In the genomic region with DNA sequence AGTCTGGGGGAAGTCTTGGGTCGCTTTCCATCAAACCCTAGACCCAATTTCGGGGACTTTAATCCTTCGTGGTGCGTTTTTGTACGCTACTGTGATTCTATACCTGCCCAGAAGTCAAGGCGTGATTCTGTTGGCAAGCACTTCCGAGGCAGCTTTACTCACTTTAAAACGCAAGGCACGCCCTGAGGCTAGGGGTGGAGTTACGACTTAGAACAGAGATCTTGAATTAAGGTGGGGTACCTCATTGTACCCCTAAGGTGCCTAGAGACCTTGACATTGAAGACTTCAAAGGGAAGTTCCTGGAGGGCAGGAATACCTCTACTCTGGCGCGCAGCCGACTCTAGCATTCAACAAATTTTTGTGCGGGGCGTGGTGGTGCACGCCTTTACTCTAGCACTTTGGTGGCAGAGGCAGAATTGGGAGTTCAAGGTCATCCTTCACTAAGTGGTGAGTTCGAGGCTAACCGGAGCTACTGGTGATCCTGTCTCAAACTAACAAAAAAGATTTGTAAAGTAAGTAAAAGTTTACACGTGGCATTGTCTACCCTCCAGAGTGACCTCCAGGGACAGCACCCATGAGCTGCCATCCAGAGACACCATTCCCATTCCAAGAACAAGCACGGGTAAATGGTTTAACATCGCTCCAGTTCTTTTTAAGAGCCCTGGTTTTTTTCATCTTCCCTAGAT, we compare ENCODE assay signal across 8 mouse cellular contexts. TPM values are rescaled to one million over a fixed set of nuclear protein-coding genes. Genes with fewer than 3 reads are reported as not detected.
DNase-seq lines count a peak whose midpoint lies in the region; ATAC-seq and TF ChIP-seq lines count a peak whose summit lies in the region.

No protein-coding gene starts in this region.

- H3K9ac ChIP-seq in heart, embryonic 16.5 days (ENCODE audit: low read length), result peak overlapping the region; percentile 86
- H3K9ac ChIP-seq in midbrain, embryonic 15.5 days, result peak overlapping the region; percentile 80

- DNase-seq in embryo, embryonic 10 days (ENCODE audit: low spot score), result peak; percentile 52
- no peak for DNase-seq in embryo, embryonic 9.5 days (ENCODE audit: extremely low spot score)
- DNase-seq in kidney, postnatal 4 days, result peak; percentile 55 to 72
- no peak for DNase-seq in layer of hippocampus, adult 8-10 months (ENCODE audit: low spot score in 2 of 2)
- no peak for DNase-seq in frontal cortex, postnatal 14 days (ENCODE audit: low spot score in 2 of 2)

- H3K36me3 ChIP-seq in heart, embryonic 16.5 days (ENCODE audit: control insufficient read depth, insufficient read depth), result peaks cover 15% of the 10 kb centered on the region
- no peaks in the 10 kb centered on the region for H3K36me3 ChIP-seq in midbrain, embryonic 15.5 days (replicated peaks)

- H3K4me3 ChIP-seq in bone marrow macrophage, adult 2 months (ENCODE audit: insufficient read depth, low read length), result peak overlapping the region; percentile 75
- H3K4me3 ChIP-seq in heart, embryonic 16.5 days (ENCODE audit: low read length), result peak overlapping the region; percentile 89
- peak overlapping the region; percentile 91 for H3K4me3 ChIP-seq in midbrain, embryonic 15.5 days

- TF ChIP-seq CTCF in bone marrow macrophage, adult 2 months (IDR thresholded peaks at IDR 0.05; ENCODE audit: low read depth, low read length), result no peak

- TF ChIP-seq POLR2A in bone marrow macrophage, adult 2 months (IDR thresholded peaks at IDR 0.05; ENCODE audit: borderline replicate concordance, low read depth, low read length), result no peak

- ATAC-seq in heart, embryonic 16.5 days (replicated peaks; ENCODE audit: extremely low read depth, insufficient read depth, low FRiP score), result no peak
- ATAC-seq in midbrain, embryonic 15.5 days (replicated peaks), result no peak

- 2% methylated on average over 21 of the region's 21 CpGs for WGBS in heart, embryonic 16.5 days
- 1% methylated on average over 21 of the region's 21 CpGs for WGBS in midbrain, embryonic 15.5 days

- peaks cover 20% of the 10 kb centered on the region for H3K4me1 ChIP-seq in bone marrow macrophage, adult 2 months (ENCODE audit: control insufficient read depth, insufficient read depth, low read length)
- H3K4me1 ChIP-seq in heart, embryonic 16.5 days (ENCODE audit: control insufficient read depth, insufficient read depth, low read length), result peaks cover 43% of the 10 kb centered on the region
- H3K4me1 ChIP-seq in midbrain, embryonic 15.5 days, result peaks cover 52% of the 10 kb centered on the region

- peak overlapping the region; percentile 80 for H3K4me2 ChIP-seq in heart, embryonic 16.5 days (ENCODE audit: low read depth, low read length)
- peak overlapping the region; percentile 85 for H3K4me2 ChIP-seq in midbrain, embryonic 15.5 days

- no peaks in the 10 kb centered on the region for H3K27me3 ChIP-seq in heart, embryonic 16.5 days (ENCODE audit: control insufficient read depth, insufficient read depth, low read length)
- peaks cover 17% of the 10 kb centered on the region for H3K27me3 ChIP-seq in midbrain, embryonic 15.5 days (replicated peaks)

- peak overlapping the region; percentile 60; the same call in 1 of the 2 replicates for H3K27ac ChIP-seq in bone marrow macrophage, adult 2 months (ENCODE audit: insufficient read depth, low read depth, low read length)
- H3K27ac ChIP-seq in heart, embryonic 16.5 days (ENCODE audit: low read length), result peak overlapping the region; percentile 94
- H3K27ac ChIP-seq in midbrain, embryonic 15.5 days, result 0 out of 2 replicates have a peak overlapping the region, but pooled peaks have one; percentile 27

- H3K9me3 ChIP-seq in heart, embryonic 16.5 days (replicated peaks; ENCODE audit: control insufficient read depth, low read length), result no peaks in the 10 kb centered on the region
- no peaks in the 10 kb centered on the region for H3K9me3 ChIP-seq in midbrain, embryonic 15.5 days

RNA-seq across cellular contexts. Expression of gene Mllt6, which starts 0.9 kb away (rescaled TPM):
- 40.4 and 48.7 TPM in 2 replicates for polyA plus RNA-seq in bone marrow macrophage, adult 2 months (2012; ENCODE audit: insufficient read depth, insufficient read length, missing spikeins)
- 2.1 and 2.8 TPM in 2 replicates for polyA plus RNA-seq in heart, embryonic 16.5 days (2015; fragmentation: Nextera tagmentation; extraction: Ambion mirVana)
- polyA plus RNA-seq in midbrain, embryonic 15.5 days (2015; fragmentation: Nextera tagmentation; extraction: Ambion mirVana), result 3.9 and 4.4 TPM in 2 replicates
- 100 to 1,000 TPM; 110 to 149 (median 126) TPM for total RNA-seq in layer of hippocampus, adult 8-10 months (2022)

RNA-seq across cellular contexts. Expression of gene Cisd3, which starts 23.3 kb away (rescaled TPM):
- 45.2 and 50.2 TPM in 2 replicates for polyA plus RNA-seq in bone marrow macrophage, adult 2 months (2012; ENCODE audit: insufficient read depth, insufficient read length, missing spikeins)
- 81.1 and 86.1 TPM in 2 replicates for polyA plus RNA-seq in heart, embryonic 16.5 days (2015; fragmentation: Nextera tagmentation; extraction: Ambion mirVana)
- 21.6 and 26.4 TPM in 2 replicates for polyA plus RNA-seq in midbrain, embryonic 15.5 days (2015; fragmentation: Nextera tagmentation; extraction: Ambion mirVana)
- 10 to 100 TPM; 45.2 to 60.0 (median 56.7) TPM for total RNA-seq in layer of hippocampus, adult 8-10 months (2022)

RNA-seq across cellular contexts. Expression of gene Epop, which starts 32.8 kb away (rescaled TPM):
- polyA plus RNA-seq in bone marrow macrophage, adult 2 months (2012; ENCODE audit: insufficient read depth, insufficient read length, missing spikeins), result 2.5 and 3.0 TPM in 2 replicates
- 0.70 and 0.79 TPM in 2 replicates for polyA plus RNA-seq in heart, embryonic 16.5 days (2015; fragmentation: Nextera tagmentation; extraction: Ambion mirVana)
- polyA plus RNA-seq in midbrain, embryonic 15.5 days (2015; fragmentation: Nextera tagmentation; extraction: Ambion mirVana), result 1.9 and 2.5 TPM in 2 replicates
- 10 to 100 TPM; 28.9 to 38.6 (median 33.9) TPM for total RNA-seq in layer of hippocampus, adult 8-10 months (2022)

RNA-seq across cellular contexts. Expression of gene Pcgf2, which starts 37.9 kb away (rescaled TPM):
- polyA plus RNA-seq in bone marrow macrophage, adult 2 months (2012; ENCODE audit: insufficient read depth, insufficient read length, missing spikeins), result 12.3 and 13.6 TPM in 2 replicates
- 11.4 and 14.2 TPM in 2 replicates for polyA plus RNA-seq in heart, embryonic 16.5 days (2015; fragmentation: Nextera tagmentation; extraction: Ambion mirVana)
- polyA plus RNA-seq in midbrain, embryonic 15.5 days (2015; fragmentation: Nextera tagmentation; extraction: Ambion mirVana), result 23.1 TPM in 2 replicates
- 10 to 100 TPM; 23.9 to 35.3 (median 29.0) TPM for total RNA-seq in layer of hippocampus, adult 8-10 months (2022)

RNA-seq across cellular contexts. Expression of gene Psmb3, which starts 40.8 kb away (rescaled TPM):
- 125 and 142 TPM in 2 replicates for polyA plus RNA-seq in bone marrow macrophage, adult 2 months (2012; ENCODE audit: insufficient read depth, insufficient read length, missing spikeins)
- polyA plus RNA-seq in heart, embryonic 16.5 days (2015; fragmentation: Nextera tagmentation; extraction: Ambion mirVana), result 359 and 395 TPM in 2 replicates
- 421 and 431 TPM in 2 replicates for polyA plus RNA-seq in midbrain, embryonic 15.5 days (2015; fragmentation: Nextera tagmentation; extraction: Ambion mirVana)
- 100 to 1,000 TPM; 121 to 145 (median 133) TPM for total RNA-seq in layer of hippocampus, adult 8-10 months (2022)

Comparison
In these comparisons a context has a peak if more than half of its experiments do, and no peak if none do; other contexts are left out.
1. DNase-seq: peak in embryo, embryonic 10 days (single experiment) and kidney, postnatal 4 days (2 of 2); none in embryo, embryonic 9.5 days (single experiment), layer of hippocampus, adult 8-10 months (0 of 2) and frontal cortex, postnatal 14 days (0 of 2).
2. H3K27ac ChIP-seq: peak in every context shown above with its lines; median percentile 94 in heart, embryonic 16.5 days; 60 in bone marrow macrophage, adult 2 months; 27 in midbrain, embryonic 15.5 days.
3. Peak in every context shown above with its lines, with median percentiles within 50 percentile points of each other: H3K4me3 ChIP-seq.